Mouse (Mus musculus) central nervous system, embryonic 11.5 days (tissue): Measurements from ENCODE around the gene Casp6. TPM values are rescaled to one million over a fixed set of nuclear protein-coding genes. Genes with fewer than 3 reads are reported as not detected.

Experiments
- polyA plus RNA-seq: library from polyadenylated mRNA; depleted of rRNA; stranded (reverse); fragments of >200 nt; gene quantifications from 2 replicates; pipeline ENCODE4 v1.2.3, GENCODE M21; 2012; rRNA removed

Casp6 gene
- 67.0 and 68.0 TPM in 2 replicates for polyA plus RNA-seq

DNA sequence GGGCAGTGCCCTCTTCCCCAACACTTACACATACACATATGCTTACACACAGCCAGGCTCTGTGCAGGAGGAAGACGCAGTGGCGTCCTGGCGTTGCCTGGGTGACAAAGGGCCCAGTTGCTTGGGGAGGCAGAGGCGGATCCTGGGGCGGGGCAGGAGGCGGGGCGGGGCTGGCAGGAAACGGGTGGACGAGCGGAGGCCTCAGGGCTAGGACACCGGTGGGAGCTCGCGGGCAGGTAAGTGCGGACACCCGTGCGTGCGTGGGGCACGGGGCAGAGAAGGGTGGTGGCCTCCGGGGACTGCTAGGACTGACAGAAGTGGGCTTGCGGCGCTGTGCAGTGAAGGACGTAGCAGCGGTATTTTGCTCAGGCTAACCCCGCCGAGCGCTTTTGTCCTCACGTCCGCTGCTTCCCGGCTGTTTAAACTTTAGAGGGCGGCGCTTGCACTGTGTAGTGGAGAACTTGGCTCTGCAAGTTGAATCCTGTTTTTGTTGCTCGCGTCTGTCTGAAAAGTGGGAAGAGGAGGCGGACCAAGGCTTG, at the start of gene Casp6:
Casp6 (plus strand) TSS at position 155 of the 539 bp plus-strand sequence.

DNA sequence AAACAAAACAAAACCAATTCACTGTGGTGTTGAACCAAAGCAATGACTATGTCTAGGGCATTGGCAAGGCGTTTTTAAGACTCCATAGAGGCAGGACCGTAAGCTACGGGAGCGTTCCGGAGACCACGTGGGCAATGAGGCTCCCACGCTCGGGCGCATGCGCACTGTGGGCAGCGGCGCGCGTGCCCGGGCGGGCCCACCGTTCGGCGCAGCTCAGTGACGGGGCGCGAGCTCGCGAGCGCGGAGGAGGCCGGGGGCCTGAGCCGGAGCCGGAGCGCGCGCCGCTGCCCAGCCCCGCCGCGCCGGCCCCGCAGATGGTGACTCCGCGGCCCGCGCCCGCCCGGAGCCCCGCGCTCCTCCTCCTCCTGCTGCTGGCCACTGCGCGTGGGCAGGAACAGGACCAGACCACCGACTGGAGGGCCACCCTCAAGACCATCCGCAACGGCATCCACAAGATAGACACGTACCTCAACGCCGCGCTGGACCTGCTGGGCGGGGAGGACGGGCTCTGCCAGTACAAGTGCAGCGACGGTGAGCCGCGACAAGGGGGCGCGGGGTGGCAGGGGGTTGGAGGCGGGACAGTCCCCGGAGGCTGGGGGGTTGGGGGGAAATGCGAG, 22.7 kb upstream of the Casp6 start, which contains the start of gene Pla2g12a:
Pla2g12a (plus strand) TSS at position 202 of the 617 bp plus-strand sequence.

Other genes starting within 250 kb of the Casp6 start
- gene Egf, start 146.1 kb upstream of the Casp6 start, polyA plus RNA-seq: 3.3 and 3.6 TPM in 2 replicates
- 0.07 and 0.13 TPM in 2 replicates for gene Lrit3, start 97.4 kb upstream of the Casp6 start, polyA plus RNA-seq
- gene Rrh, start 78.8 kb upstream of the Casp6 start, polyA plus RNA-seq: 0.40 and 0.82 TPM in 2 replicates
- gene Gar1, start 70.0 kb upstream of the Casp6 start, polyA plus RNA-seq: 122 and 179 TPM in 2 replicates
- 2.2 and 5.7 TPM in 2 replicates for gene Cfi, start 65.5 kb upstream of the Casp6 start, polyA plus RNA-seq
- 19.0 and 20.5 TPM in 2 replicates for gene Pla2g12a, start 22.8 kb upstream of the Casp6 start, polyA plus RNA-seq
- gene Mcub, start 68.8 kb downstream of the Casp6 start, polyA plus RNA-seq: 1.2 and 1.5 TPM in 2 replicates
- gene Sec24b, start 160.1 kb downstream of the Casp6 start, polyA plus RNA-seq: 64.8 and 76.0 TPM in 2 replicates
- gene Col25a1, start 230.1 kb downstream of the Casp6 start, polyA plus RNA-seq: 3.2 and 13.6 TPM in 2 replicates